Mouse (Mus musculus) natural killer cell, adult 2 months (primary cell): Measurements from ENCODE around the gene Anxa10.

Experiments used
- DNase-seq, 2 experiments: peaks; one replicate each; pipeline ENCODE4 v3.0.0; 2022; ENCODE audit warnings: low spot score in 2 of 2

Gene Anxa10

GRCm38 (mm10) chr8:62123098-62123497, at the start of gene Anxa10:
TSS of gene Anxa10 (minus strand) at chr8:62123150.
- no peak for DNase-seq

- DNase-seq, result no peak
Measured at GRCm38 (mm10) chr8:62132662-62133366, 9.9 kb upstream of the Anxa10 start.

- no peak for DNase-seq
Measured at GRCm38 (mm10) chr8:62097213-62097612, 25.7 kb downstream of the Anxa10 start.

- no peak for DNase-seq
Measured at GRCm38 (mm10) chr8:62081804-62082203, 41.1 kb downstream of the Anxa10 start.

GRCm38 (mm10) chr8:62080195-62080802, 42.7 kb downstream of the Anxa10 start:
- DNase-seq, result no peak

- DNase-seq, result no peak
Measured at GRCm38 (mm10) chr8:62068305-62068704, 54.6 kb downstream of the Anxa10 start.

- no peak for DNase-seq
Measured at GRCm38 (mm10) chr8:62060357-62060756, 62.6 kb downstream of the Anxa10 start.

- no peak for DNase-seq
Measured at GRCm38 (mm10) chr8:62046809-62047208, 76.1 kb downstream of the Anxa10 start.

- no peak for DNase-seq
Measured at GRCm38 (mm10) chr8:62034351-62034750, 88.6 kb downstream of the Anxa10 start.

- no peak for DNase-seq
Measured at GRCm38 (mm10) chr8:62014582-62014981, 108.4 kb downstream of the Anxa10 start.

- DNase-seq, result no peak
Measured at GRCm38 (mm10) chr8:62014166-62014565, 108.8 kb downstream of the Anxa10 start.
